Mouse (Mus musculus): ENCODE measurements around the gene Rps6ka4.
A peak's percentile ranks its signal among the peaks of the same experiment; 100 is the strongest.

The Rps6ka4 gene

DNA sequence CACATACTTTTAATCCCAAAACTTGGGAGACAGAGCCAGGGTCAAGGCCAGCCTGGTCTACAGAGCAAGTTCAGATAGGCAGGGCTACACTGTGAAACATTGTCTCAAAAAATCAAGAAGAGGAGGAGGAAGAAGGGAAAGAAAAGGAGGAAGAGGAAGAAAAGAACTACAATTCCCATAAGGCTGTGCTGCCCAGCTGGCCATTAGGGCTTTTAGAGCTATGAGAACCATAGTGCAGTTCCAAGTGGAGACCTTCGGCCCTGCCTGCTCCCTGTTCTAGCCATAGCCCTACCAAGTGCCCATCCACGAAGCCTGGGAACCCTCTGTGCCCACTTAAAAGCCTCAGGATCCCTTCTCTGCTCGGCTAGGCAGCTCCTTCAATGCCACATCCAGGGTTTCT is 11.1 kb upstream of the Rps6ka4 start:
- no peak for DNase-seq (ENCODE audit: low read depth, low spot score)

DNA sequence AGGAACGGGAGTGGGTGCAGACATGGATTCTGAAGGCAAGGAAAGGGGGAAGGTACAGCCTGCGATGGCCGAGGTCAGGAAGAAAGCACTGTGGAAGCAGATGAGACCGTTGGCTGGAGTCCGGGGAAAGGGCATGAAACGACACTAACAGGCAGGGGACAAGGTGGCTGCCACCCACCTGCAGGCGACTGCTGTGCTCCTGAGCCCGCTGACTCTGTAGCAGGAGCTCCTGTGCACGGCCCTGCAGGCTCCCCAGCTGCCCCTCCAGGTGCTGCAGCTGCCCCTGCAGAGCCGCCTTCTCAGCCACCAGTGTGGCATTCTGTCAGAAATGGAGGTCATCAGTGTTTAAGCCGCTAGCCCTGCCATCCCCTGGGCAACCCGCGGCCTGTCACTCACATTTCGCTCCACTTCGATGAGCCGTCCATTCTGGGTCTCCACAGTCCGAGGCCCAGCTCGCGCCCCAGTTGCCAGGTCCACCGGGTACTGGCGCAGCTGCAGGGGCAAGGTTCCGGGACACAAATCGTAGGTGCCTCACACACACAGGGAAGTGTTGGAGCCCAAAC is 9.2 kb upstream of the Rps6ka4 start:
- no peak for DNase-seq (ENCODE audit: low read depth, low spot score)

DNA sequence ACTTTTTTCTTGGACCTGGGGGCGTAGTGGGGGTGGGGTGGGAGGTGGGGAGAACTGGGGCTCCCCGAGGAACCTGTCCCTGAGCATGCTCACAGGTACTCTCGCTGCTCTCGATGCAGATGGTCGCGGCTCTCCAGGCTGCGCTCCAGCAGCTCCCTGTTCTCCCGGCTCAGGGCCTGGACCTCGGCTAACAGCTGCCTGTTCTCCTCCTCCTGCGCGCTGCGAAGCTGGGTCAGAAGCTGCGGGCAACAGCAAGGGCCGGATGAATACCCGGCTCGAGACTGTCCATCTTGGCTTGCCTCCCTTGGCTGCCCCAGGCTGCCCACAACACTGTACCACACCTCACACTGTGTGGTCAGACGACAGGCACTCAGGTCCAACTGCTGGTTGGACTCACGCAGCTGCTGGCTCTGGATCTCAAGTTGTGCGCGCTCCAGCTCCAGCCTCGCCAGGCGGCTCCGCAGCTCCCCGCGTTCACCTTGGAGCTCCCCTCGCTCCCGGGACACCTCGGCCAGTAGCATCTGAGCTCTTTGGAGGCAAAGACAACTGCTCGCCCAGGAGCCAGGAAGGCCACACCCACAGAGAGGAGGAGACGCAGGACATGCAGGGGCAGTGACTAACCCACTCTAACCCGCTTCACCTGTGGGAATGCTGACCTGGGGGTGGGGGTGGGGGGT is 7.5 kb upstream of the Rps6ka4 start:
- no peak for DNase-seq (ENCODE audit: low read depth, low spot score)

DNA sequence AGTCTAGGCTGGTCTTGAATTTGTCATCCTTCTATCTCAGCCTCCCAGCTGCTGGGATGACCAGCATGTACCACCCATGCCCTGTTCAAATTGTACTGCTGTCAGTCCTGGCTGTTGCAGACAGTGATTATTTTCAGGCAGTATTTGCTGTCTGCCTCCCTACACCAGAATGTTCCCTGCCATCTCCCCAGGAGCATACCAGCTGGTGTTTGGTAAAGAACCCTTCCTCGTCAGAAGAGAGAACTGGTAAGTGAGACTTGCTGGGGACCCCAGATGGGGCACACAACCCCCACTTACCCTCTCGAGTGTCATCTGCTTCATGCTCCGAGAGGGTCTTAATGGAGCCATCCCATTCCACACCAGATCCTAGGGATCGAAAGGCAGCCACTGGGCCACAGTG is 5.6 kb upstream of the Rps6ka4 start:
- no peak for DNase-seq (ENCODE audit: low read depth, low spot score)

DNA sequence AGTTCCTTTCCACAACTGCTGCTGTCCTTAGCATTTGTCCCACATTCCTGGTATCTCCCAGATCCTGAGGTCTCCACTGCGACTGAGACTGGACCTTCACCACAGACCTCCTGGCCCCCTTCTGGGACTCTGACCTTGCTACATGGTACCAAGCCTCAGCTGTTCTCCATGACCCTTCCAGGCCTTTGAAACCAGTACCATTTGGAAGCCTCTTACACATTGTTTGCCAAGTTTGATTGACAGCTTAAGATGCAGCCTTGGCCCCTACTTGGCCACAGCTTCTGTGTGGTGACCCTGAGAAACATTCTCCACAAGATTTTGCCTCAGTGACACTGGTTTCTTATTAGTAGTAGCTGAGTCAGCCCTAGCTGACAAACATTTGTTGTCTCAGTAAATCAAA is 1.9 kb upstream of the Rps6ka4 start:
- no peak for DNase-seq (ENCODE audit: low read depth, low spot score)

DNA sequence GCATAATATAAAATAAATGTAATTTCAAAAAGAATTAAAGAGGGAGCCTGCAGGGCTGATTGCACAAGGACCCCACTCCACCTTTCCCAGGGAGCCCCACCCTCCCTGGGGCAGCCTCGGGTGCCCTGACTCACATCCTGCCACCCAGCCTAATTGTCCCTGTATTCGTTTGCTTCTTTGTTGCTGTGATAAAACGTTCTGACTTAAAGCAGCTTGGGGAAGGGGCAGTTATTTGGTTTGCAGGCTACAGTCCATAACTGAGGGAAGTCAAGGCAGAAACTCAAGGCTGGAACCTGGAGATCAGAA is 809 bp upstream of the Rps6ka4 start:
- DNase-seq (ENCODE audit: low read depth, low spot score), result no peak

DNA sequence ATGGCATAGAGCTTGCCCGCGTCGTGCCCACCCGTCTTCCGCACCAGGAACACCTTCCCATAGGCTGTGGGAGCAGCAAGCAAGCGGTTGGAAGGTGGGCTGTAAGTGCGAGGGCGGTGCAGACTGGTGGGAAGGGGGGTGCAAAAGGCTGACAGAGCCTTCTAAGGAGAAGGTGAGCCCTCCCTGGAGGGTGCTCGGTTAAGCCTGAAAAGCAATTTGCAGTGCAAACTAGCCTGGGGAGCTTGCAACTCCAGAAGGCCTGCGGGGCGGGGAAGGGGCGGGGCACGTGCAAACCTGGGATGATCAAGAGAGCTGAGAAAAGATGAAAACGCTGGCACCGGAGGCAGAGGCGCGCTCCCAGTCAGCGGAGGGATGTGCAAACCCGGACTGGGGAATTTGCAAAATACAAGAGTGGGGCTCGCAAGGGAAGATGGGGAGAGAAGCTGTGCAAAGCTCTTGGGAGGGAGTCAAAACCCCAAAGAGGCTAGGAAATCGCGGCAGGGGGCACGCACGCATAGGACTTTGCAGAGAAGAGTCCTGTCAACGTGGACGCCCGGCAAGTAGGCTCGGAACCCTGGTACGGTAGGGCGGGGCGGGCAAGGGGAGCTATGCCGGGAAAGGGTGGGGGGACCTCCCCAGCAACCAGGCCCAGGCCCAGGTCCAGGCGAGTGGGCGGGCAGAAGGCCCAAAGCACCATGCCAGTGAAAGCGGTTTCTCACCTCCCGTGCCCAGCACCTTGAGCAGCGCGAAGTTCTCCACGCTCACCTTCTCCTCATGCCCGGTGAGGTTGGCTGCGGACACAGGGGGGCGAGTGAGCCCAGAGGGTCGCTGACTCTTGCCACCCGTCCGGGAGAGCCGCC is 591 bp downstream of the Rps6ka4 start:
- DNase-seq (ENCODE audit: low read depth, low spot score), result peak; percentile 88

- DNase-seq (ENCODE audit: low read depth, low spot score), result no peak
Observed at GRCm38 (mm10) chr19:6832363-6832762, 8.1 kb downstream of the Rps6ka4 start.

DNA sequence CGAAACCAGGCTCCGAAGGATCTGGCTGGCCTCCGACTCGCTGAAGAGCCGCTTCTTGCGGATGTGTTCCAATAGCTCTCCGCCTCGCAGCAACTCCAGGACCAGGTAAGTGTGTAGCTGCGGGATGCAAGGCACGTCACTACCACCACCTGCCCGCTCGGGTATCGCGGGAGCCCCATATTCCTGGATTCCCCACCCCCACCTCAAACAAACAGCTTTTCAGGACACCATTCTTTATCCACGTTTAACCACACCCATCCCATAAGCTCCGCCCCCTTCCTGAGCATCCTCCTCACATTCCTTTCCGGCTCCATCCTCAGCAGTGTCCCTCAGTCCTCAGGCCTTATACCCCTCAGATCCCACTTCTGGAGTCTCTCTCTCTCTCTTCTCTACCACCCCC is 9.1 kb downstream of the Rps6ka4 start:
- no peak for DNase-seq (ENCODE audit: low read depth, low spot score)

DNA sequence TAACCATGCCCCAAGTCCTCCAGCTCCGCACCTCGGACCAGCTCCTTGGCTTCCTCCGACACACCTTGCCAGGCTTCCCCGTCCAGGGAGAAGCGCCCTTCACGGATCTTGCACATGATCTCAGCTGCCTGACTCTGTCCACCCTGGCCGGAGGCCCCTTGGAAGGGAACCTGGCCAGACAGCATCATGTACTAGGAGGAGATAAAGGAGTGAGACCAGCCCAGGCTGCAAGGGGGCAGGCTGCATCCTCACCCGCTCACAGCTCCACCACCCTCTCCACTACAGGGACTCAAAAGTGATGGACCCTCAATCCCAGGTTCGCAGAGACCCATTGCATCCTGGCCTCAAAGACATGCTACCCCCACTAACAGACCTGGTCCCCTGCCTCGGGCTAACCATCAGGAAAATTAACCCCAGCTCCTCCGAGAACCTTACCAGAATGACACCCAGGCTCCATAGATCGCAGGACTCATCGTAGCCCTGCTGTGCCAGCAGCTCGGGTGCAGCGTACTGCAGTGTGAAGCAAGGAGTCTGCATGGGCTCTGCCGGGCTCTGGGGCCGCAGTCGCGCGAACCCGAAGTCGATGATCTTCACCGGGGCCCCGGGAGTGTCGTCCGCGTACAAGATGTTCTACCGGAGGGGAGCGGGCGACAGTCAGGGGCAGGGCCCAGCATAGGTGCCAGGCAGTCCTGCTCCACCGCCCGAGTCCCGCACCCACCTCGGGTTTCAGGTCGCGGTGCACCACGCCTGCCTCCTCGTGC is 9.7 kb downstream of the Rps6ka4 start:
- no peak for DNase-seq (ENCODE audit: low read depth, low spot score)

DNA sequence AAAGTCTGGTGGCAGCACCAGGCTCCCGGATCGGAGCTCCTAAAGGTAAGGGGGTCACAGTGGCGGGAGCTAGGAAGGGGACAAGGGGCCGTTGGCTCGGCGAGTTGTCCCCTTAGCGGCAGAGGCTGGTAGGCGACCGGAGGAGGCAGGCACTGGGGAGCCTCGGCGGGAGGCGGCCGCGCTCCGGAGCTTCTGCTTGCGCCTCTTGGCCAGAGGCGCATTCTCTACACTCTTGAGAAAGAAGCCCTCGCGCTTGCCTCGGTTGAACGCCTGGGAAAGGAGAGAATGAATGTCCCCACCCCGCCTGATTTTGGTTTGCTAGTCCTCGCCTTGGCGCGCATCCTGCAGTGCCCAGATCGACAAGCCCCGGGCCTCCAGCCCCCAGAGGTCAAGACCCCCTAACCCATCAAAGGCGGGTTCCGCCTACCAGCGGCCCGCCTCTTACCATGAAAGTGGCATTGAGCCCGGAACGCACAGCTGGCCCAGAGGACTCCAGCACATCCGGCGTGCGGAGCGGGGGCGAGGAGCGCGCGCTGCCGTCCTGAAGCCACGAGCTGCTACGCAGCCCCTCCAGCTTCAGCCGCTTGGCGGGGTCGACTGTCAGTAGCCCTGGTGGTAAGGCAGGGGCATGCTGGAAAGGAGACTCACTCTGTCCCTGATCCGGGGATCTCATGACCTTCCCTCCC is 10.4 kb downstream of the Rps6ka4 start:
- DNase-seq (ENCODE audit: low read depth, low spot score), result peak; percentile 47

DNA sequence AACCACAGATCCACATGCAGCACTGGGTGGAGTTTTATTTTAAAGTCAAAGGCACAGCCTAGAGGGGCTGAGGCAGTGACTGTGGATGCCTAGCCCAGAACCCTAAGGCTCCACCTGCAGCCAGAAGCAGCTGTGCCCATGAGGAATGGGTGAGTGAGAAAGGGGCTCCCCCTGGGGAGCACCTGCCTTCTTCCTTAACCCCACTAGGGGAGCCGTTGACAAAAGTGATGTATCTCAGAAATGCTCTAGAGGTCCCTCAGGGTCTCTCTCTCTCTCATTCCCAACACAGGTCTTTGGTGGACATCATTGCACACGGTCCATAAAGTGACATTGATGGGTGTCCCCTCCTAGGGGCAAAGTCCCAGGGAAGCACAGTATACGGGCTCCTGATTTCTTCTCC is 11.4 kb downstream of the Rps6ka4 start:
- no peak for DNase-seq (ENCODE audit: low read depth, low spot score)

GRCm38 (mm10) chr19:6826601-6827000 is 13.8 kb downstream of the Rps6ka4 start:
- DNase-seq (ENCODE audit: low read depth, low spot score), result peak; percentile 47

GRCm38 (mm10) chr19:6825384-6825783 is 15.1 kb downstream of the Rps6ka4 start:
- peak; percentile 56 for DNase-seq (ENCODE audit: low read depth, low spot score)

DNA sequence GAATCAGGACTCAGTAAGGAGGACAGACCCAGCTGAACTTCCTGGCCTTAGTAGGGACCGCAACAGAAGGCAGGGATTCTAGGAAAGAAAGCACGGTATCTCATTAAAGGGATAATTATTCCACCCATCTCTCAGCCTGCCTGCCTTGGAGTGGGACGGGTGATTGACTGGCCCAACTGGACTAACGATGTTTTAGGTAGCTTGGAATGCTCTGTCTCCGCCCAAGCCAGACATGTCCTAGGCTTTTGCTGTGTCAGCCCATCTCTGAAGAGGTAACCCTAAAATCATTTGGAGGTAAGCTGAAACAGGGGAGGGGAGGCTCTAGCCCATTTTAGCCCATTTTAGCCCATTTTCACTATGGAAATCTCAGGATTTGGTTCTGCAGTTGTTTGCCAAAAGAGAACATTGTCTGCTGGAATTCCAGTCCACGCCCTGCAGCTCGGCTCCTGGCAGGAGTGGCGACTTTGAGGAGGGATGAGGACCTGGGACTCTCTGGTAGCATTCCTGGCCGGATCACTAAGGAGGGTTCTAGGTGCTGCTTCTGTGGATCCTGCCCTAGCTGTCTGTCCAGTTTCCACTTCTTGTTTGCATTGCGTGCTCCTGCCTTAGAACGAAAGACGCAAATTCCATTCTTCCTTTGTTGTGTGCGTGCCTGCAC is 19.8 kb downstream of the Rps6ka4 start:
- DNase-seq (ENCODE audit: low read depth, low spot score), result no peak

DNA sequence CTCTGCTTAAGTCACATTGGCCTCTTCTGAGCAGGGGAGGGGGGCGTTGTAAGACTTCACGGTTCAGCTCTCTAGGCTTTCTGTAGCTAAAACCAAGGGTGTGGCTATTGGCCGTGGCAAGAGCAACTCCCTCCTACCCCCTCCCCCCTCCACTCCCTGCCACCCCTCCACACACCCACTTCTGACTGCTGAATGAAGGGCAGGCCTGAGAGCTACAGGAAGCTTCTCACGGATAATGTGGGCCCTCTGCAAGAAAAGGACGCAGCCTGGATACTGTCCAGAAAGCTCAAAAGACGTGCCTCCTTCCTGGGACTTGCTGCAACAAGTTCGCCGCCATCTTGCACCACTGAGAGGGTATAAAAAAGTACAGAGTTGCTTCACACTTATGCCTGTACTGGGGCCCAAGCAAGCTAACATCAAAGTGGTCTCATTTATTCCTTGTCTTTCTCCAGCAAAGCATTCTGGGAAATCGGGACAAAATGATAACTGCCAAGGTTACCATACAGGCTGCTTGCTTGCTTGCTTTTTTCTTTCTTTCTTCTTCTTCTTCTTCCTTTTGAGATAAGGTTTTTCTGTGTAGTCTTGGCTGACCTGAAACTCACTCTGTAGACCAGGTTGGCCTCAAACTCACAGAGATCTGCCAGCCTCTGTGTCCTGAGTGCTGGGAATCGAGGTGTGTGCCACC is 21.2 kb downstream of the Rps6ka4 start:
- DNase-seq (ENCODE audit: low read depth, low spot score), result no peak

GRCm38 (mm10) chr19:6814958-6815357 is 25.5 kb downstream of the Rps6ka4 start:
- no peak for DNase-seq (ENCODE audit: low read depth, low spot score)

GRCm38 (mm10) chr19:6814366-6814765 is 26.1 kb downstream of the Rps6ka4 start:
- no peak for DNase-seq (ENCODE audit: low read depth, low spot score)

Data from brain, adult 2 months (tissue).